Mouse (Mus musculus) brain, embryonic 14.5 days (tissue): ENCODE data around the gene Gm11037. TPM values are rescaled to one million over a fixed set of nuclear protein-coding genes. Genes with fewer than 3 reads are reported as not detected.
A peak's percentile ranks its signal among the peaks of the same experiment; 100 is the strongest.

ENCODE experiments used
- DNase-seq: peaks from one replicate; pipeline ENCODE4 v3.0.0-alpha.2; 2011; ENCODE audit warnings: low read depth
- CTCF ChIP-seq: fragments of 200-500 bp; IDR thresholded peaks from 2 replicates; pipeline ENCODE4 v1.5.1; 2012; ENCODE audit warnings: inconsistent platforms, mild to moderate bottlenecking, moderate library complexity, borderline replicate concordance; ENCODE audit not compliant: insufficient read depth, insufficient read length; ENCODE audit errors: extremely low read depth
- POLR2A ChIP-seq: fragments of 200-500 bp; IDR thresholded peaks from 2 replicates; pipeline ENCODE4 v1.6.1; 2012; ENCODE audit warnings: mild to moderate bottlenecking, inconsistent platforms, borderline replicate concordance; ENCODE audit not compliant: poor library complexity, insufficient read depth, insufficient read length, severe bottlenecking; ENCODE audit errors: extremely low read depth
- polyA plus RNA-seq: library from polyadenylated mRNA; depleted of rRNA; stranded (reverse); fragments of >200 nt; gene quantifications from 2 replicates; pipeline ENCODE4 v1.2.3, GENCODE M21; 2012

Gene Gm11037
- polyA plus RNA-seq, 1 experiment, result not detected

- no peak for DNase-seq
- TF ChIP-seq CTCF (no peak), POLR2A (no peak)
These were observed 23.7 kb downstream of the Gm11037 start for GRCm38 (mm10) chr2:131156987-131157386.

GRCm38 (mm10) chr2:131159491-131159910 lies 26.2 kb downstream of the Gm11037 start:
- DNase-seq, result no peak
- TF ChIP-seq CTCF (no peak), POLR2A (no peak)

GRCm38 (mm10) chr2:131159938-131160581 lies 26.8 kb downstream of the Gm11037 start, which contains the start of gene 1700037H04Rik:
Gene 1700037H04Rik, minus strand, starts transcription at chr2:131160081.
- TF ChIP-seq POLR2A, result peak; percentile 81
- no peak for TF ChIP-seq CTCF
- DNase-seq, result peak; percentile 100

- no peak for DNase-seq
- TF ChIP-seq CTCF (no peak), POLR2A (no peak)
These were observed 27.4 kb downstream of the Gm11037 start for GRCm38 (mm10) chr2:131160671-131161111.

- TF ChIP-seq POLR2A (no peak), CTCF (no peak)
- no peak for DNase-seq
These were observed 30.6 kb downstream of the Gm11037 start for GRCm38 (mm10) chr2:131163924-131164323.

- TF ChIP-seq CTCF, result no peak
- TF ChIP-seq POLR2A, result no peak
- DNase-seq, result no peak
These were observed 32.9 kb downstream of the Gm11037 start for GRCm38 (mm10) chr2:131166172-131166571.

GRCm38 (mm10) chr2:131167984-131168383 lies 34.7 kb downstream of the Gm11037 start:
- TF ChIP-seq CTCF, result no peak
- no peak for TF ChIP-seq POLR2A
- no peak for DNase-seq

- DNase-seq, result peak; percentile 30
- TF ChIP-seq CTCF, result no peak
- TF ChIP-seq POLR2A, result no peak
These were observed 35.6 kb downstream of the Gm11037 start for GRCm38 (mm10) chr2:131168914-131169313.

GRCm38 (mm10) chr2:131170936-131171335 lies 37.6 kb downstream of the Gm11037 start:
- TF ChIP-seq CTCF (no peak), POLR2A (no peak)
- DNase-seq, result no peak

GRCm38 (mm10) chr2:131171401-131172104 lies 38.3 kb downstream of the Gm11037 start:
- DNase-seq, result no peak
- TF ChIP-seq CTCF, result 0 out of 2 replicates have a peak, but pooled peaks have one; percentile 2
- TF ChIP-seq POLR2A, result no peak

GRCm38 (mm10) chr2:131172322-131172721 lies 39.0 kb downstream of the Gm11037 start:
- no peak for TF ChIP-seq CTCF
- no peak for TF ChIP-seq POLR2A
- no peak for DNase-seq
